Mouse (Mus musculus): ENCODE data around the gene Kcng3. TPM values are rescaled to one million over a fixed set of nuclear protein-coding genes. Genes with fewer than 3 reads are reported as not detected.

Kcng3 gene
- total RNA-seq (2021) = not detected

- intact Hi-C loops (cut with DNase I) = loop anchor here (2.0 to 10.0 kb wide), 4 partner anchors 101 to 607 kb away; no protein-coding TSS in a partner anchor
- DNase-seq = peak; percentile 12 to 27
Observed at GRCm38 (mm10) chr17:83631783-83632652, at the start of gene Kcng3. Gene Kcng3 (minus strand): TSS chr17:83631895.

- intact Hi-C loops (cut with DNase I) = no loop called here
Observed at GRCm38 (mm10) chr17:83677370-83677769, 45.7 kb upstream of the Kcng3 start.

GRCm38 (mm10) chr17:83672685-83673084 lies 41.0 kb upstream of the Kcng3 start:
- intact Hi-C loops (cut with DNase I) = no loop called here
- DNase-seq = no peak

More at GRCm38 (mm10) chr17:83677370-83677769, 45.7 kb upstream of the Kcng3 start:
- DNase-seq = no peak

- DNase-seq = no peak
- intact Hi-C loops (cut with DNase I) = no loop called here
Observed at GRCm38 (mm10) chr17:83667934-83668690, 36.4 kb upstream of the Kcng3 start.

GRCm38 (mm10) chr17:83666597-83667287 lies 35.0 kb upstream of the Kcng3 start:
- intact Hi-C loops (cut with DNase I) = no loop called here
- no peak for DNase-seq

GRCm38 (mm10) chr17:83664761-83665160 lies 33.1 kb upstream of the Kcng3 start:
- no peak for DNase-seq
- intact Hi-C loops (cut with DNase I) = no loop called here

GRCm38 (mm10) chr17:83658943-83659342 lies 27.2 kb upstream of the Kcng3 start:
- intact Hi-C loops (cut with DNase I) = no loop called here
- DNase-seq = no peak

- intact Hi-C loops (cut with DNase I) = no loop called here
- DNase-seq = no peak
Observed at GRCm38 (mm10) chr17:83657375-83657774, 25.7 kb upstream of the Kcng3 start.

- intact Hi-C loops (cut with DNase I) = no loop called here
- no peak for DNase-seq
Observed at GRCm38 (mm10) chr17:83655732-83656131, 24.0 kb upstream of the Kcng3 start.

GRCm38 (mm10) chr17:83654651-83655136 lies 23.0 kb upstream of the Kcng3 start:
- intact Hi-C loops (cut with DNase I) = no loop called here
- DNase-seq = peak in 1 of 2 experiments; percentile 6

- intact Hi-C loops (cut with DNase I) = no loop called here
- DNase-seq = no peak
Observed at GRCm38 (mm10) chr17:83653635-83654034, 21.9 kb upstream of the Kcng3 start.

- intact Hi-C loops (cut with DNase I) = no loop called here
- no peak for DNase-seq
Observed at GRCm38 (mm10) chr17:83650932-83651682, 19.4 kb upstream of the Kcng3 start.

- intact Hi-C loops (cut with DNase I) = no loop called here
- DNase-seq = no peak
Observed at GRCm38 (mm10) chr17:83649986-83650385, 18.3 kb upstream of the Kcng3 start.

GRCm38 (mm10) chr17:83647413-83647812 lies 15.7 kb upstream of the Kcng3 start:
- intact Hi-C loops (cut with DNase I) = no loop called here
- DNase-seq = no peak

GRCm38 (mm10) chr17:83646425-83647163 lies 14.9 kb upstream of the Kcng3 start:
- DNase-seq = no peak
- intact Hi-C loops (cut with DNase I) = no loop called here

- intact Hi-C loops (cut with DNase I) = no loop called here
- peak; percentile 55 to 58 for DNase-seq
Observed at GRCm38 (mm10) chr17:83645226-83645808, 13.6 kb upstream of the Kcng3 start.

- DNase-seq = peak; percentile 12 to 54
- intact Hi-C loops (cut with DNase I) = loop anchor here (10.0 kb wide), 1 partner anchor 613 kb away; no protein-coding TSS in a partner anchor
Observed at GRCm38 (mm10) chr17:83637393-83637792, 5.7 kb upstream of the Kcng3 start.

GRCm38 (mm10) chr17:83636443-83636842 lies 4.7 kb upstream of the Kcng3 start:
- intact Hi-C loops (cut with DNase I) = loop anchor here (10.0 kb wide), 1 partner anchor 612 kb away; no protein-coding TSS in a partner anchor
- DNase-seq = no peak

Measured in heart, postnatal 10 days (tissue).